Mouse (Mus musculus): Measurements from ENCODE around the gene Nostrin.

DNA sequence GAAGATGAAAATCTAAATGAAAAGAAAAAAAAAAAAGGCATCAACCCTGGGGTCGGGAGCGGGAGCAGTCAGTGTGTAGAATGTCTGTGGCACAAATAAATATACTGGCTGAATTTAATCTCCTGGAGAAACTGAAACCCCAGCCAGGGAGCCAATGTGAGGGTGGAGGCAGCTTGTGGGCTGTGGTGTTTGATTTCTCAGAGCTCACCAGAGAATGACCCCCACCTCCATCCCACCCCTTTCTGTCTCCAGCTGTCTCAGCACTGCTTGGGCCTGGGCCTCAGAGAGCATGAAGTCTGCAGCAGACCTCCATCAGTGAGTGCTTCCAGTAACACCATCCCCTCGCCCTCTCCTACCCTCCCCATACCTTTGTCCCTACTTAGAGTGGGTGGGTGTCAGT, 20.3 kb downstream of the Nostrin start:
- TF ChIP-seq POLR2A (IDR thresholded peaks at IDR 0.05; ENCODE audit: borderline replicate concordance, control insufficient read depth, low read depth, low read length) (no peak), CTCF (IDR thresholded peaks at IDR 0.05; ENCODE audit: control insufficient read depth, insufficient read depth, low read length) (no peak)
